Mouse (Mus musculus) myocyte (in vitro differentiated cells): Measurements from ENCODE around the gene Pim1.

ENCODE experiments used
- CEBPB ChIP-seq: IDR thresholded peaks from 2 replicates; pipeline ENCODE4 v1.6.1; 2011; ENCODE audit warnings: mild to moderate bottlenecking, moderate library complexity; ENCODE audit not compliant: poor library complexity, insufficient read depth, severe bottlenecking
- E2F4 ChIP-seq: IDR thresholded peaks from one replicate; pipeline ENCODE4 v1.6.1; 2011; ENCODE audit warnings: mild to moderate bottlenecking, control low read depth, moderate library complexity; ENCODE audit not compliant: insufficient read depth
- MAX ChIP-seq: IDR thresholded peaks from one replicate; pipeline ENCODE4 v1.6.1; 2011; ENCODE audit warnings: low read depth, mild to moderate bottlenecking, control low read depth
- MYOD1 ChIP-seq, 3 experiments: IDR thresholded peaks; one replicate each; pipeline ENCODE4 v1.6.1; 2011; ENCODE audit warnings: control low read depth in 2 of 3, low read depth in 2 of 3, mild to moderate bottlenecking in 2 of 3, moderate library complexity in 1 of 3; ENCODE audit not compliant: insufficient read length in 2 of 3, control insufficient read depth in 1 of 3
- POLR2A ChIP-seq: IDR thresholded peaks from one replicate; pipeline ENCODE4 v1.6.1; 2011; ENCODE audit warnings: low read depth, mild to moderate bottlenecking, control low read depth, moderate library complexity; ENCODE audit not compliant: insufficient read length
- POLR2AphosphoS2 ChIP-seq: IDR thresholded peaks from one replicate; pipeline ENCODE4 v1.6.1; 2011; ENCODE audit warnings: low read depth, control low read depth; ENCODE audit not compliant: insufficient read length
- TCF12 ChIP-seq: IDR thresholded peaks from one replicate; pipeline ENCODE4 v1.6.1; 2011; ENCODE audit warnings: mild to moderate bottlenecking, control low read depth; ENCODE audit not compliant: poor library complexity, insufficient read depth, severe bottlenecking
- USF1 ChIP-seq: IDR thresholded peaks from one replicate; pipeline ENCODE4 v1.6.1; 2011; ENCODE audit warnings: low read depth, mild to moderate bottlenecking, control low read depth, moderate library complexity

DNA sequence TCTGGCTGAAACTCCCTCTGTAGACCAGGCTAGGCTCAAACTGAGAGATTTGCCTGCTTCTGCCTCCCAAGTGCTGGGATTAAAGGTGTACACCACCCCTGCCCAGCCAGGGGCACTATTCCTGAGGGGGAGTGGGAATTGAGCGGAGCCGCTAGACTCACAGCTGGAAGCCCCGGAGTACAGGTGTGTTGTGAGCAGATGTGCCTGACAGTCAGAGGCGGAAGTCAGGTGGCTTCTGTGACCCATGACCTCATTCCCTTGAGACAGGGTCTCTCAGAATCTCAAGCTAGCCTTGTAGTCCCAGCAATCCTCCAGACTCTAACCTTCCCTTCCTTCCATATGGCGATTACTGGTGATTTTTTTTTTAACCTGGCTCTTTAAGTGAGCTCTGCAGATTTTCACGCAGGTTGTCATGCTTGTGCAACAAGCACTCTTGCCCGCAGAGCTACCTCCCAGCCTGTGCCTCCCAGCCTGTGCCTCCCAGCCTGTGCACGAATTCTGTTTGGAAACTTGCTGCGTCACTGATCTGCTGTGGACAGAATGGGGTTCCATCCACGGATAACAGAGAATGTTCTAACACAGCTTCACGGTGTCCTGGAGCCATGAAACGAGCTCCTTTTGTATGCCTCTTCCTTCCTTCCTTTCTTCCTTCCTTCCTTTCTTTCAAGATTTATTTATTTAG is 18.5 kb downstream of the Pim1 start:
- TF ChIP-seq MYOD1 (IDR thresholded peaks at IDR 0.05; ENCODE audit: control insufficient read depth in 1 of 3, insufficient read length in 2 of 3, low read depth in 2 of 3) = no peak
- TF ChIP-seq POLR2A = no peak
- no peak for TF ChIP-seq USF1
- TF ChIP-seq MAX = no peak
- no peak for TF ChIP-seq E2F4
- TF ChIP-seq TCF12 = no peak
- TF ChIP-seq CEBPB = no peak
- TF ChIP-seq POLR2AphosphoS2 = no peak
